Mouse (Mus musculus) MEL (cell line): ENCODE measurements around the gene Krtap28-10. TPM values are rescaled to one million over a fixed set of nuclear protein-coding genes. Genes with fewer than 3 reads are reported as not detected.

Experiments
- DNase-seq: peaks from one replicate; pipeline ENCODE4 v3.0.0; 2011; ENCODE audit warnings: low read depth, low spot score
- H3K27ac ChIP-seq: 2 replicates; pipeline ENCODE4 v1.5.1; 2012; ENCODE audit warnings: low read depth, mild to moderate bottlenecking, control low read depth, low read length, moderate library complexity; ENCODE audit not compliant: control insufficient read depth
- H3K27me3 ChIP-seq, 2 experiments: fragments of 150-350 bp in 1 of 2; sonication (generic) in 1 of 2; 2 replicates each; pipeline ENCODE4 v1.6.1; 2012; ENCODE audit warnings: low read length in 2 of 2, mild to moderate bottlenecking in 2 of 2, improper control_type of control experiment in 1 of 2, moderate library complexity in 1 of 2; ENCODE audit not compliant: insufficient read depth in 2 of 2, control insufficient read depth in 1 of 2
- H3K36me3 ChIP-seq, 2 experiments: 2 replicates each; pipeline ENCODE4 v1.6.1; 2012 to 2014; ENCODE audit warnings: low read length in 2 of 2, improper control_type of control experiment in 1 of 2, inconsistent platforms in 1 of 2, mild to moderate bottlenecking in 1 of 2; ENCODE audit not compliant: insufficient read depth in 2 of 2, control insufficient read depth in 1 of 2
- H3K4me1 ChIP-seq, 2 experiments: fragments of 150-350 bp in 1 of 2; sonication (generic) in 1 of 2; 2 replicates each; pipeline ENCODE4 v1.6.1; 2012; ENCODE audit warnings: low read length in 2 of 2, improper control_type of control experiment in 1 of 2, mild to moderate bottlenecking in 1 of 2; ENCODE audit not compliant: insufficient read depth in 2 of 2, control insufficient read depth in 1 of 2
- H3K4me3 ChIP-seq, 2 experiments: fragments of 150-350 bp in 1 of 2; sonication (generic) in 1 of 2; 2 replicates each; pipeline ENCODE4 v1.5.1; 2012; ENCODE audit warnings: low read depth in 2 of 2, low read length in 2 of 2, mild to moderate bottlenecking in 2 of 2, moderate library complexity in 2 of 2, control low read depth in 1 of 2, improper control_type of control experiment in 1 of 2; ENCODE audit not compliant: control insufficient read depth in 1 of 2, insufficient read depth in 1 of 2
- H3K79me2 ChIP-seq: 2 replicates; pipeline ENCODE4 v1.6.1; 2012; ENCODE audit warnings: mild to moderate bottlenecking, low read length, moderate library complexity; ENCODE audit not compliant: control insufficient read depth, poor library complexity, insufficient read depth
- H3K9ac ChIP-seq: 2 replicates; pipeline ENCODE4 v1.6.1; 2012; ENCODE audit warnings: low read depth, mild to moderate bottlenecking, control low read depth, low read length, moderate library complexity; ENCODE audit not compliant: control insufficient read depth, poor library complexity, severe bottlenecking
- H3K9me3 ChIP-seq: fragments of 150-350 bp; sonication (generic); replicated peaks from 2 replicates; pipeline ENCODE4 v1.6.1; 2012; ENCODE audit warnings: mild to moderate bottlenecking, low read length, improper control_type of control experiment, moderate library complexity; ENCODE audit not compliant: insufficient read depth
- CHD2 ChIP-seq: IDR thresholded peaks from 2 replicates; pipeline ENCODE4 v1.6.1; 2011; ENCODE audit warnings: low read length, improper control_type of control experiment
- CTCF ChIP-seq, 3 experiments: IDR thresholded peaks in 2 of 3; conservative IDR thresholded peaks in 1 of 3; 2 replicates each; pipeline ENCODE4 v1.5.1; 2011 to 2012; ENCODE audit warnings: low read length in 3 of 3, low read depth in 2 of 3, mild to moderate bottlenecking in 2 of 3, improper control_type of control experiment in 1 of 3, inconsistent platforms in 1 of 3, mixed read lengths in 1 of 3, moderate library complexity in 1 of 3; ENCODE audit not compliant: control insufficient read depth in 1 of 3, insufficient read depth in 1 of 3, poor library complexity in 1 of 3, severe bottlenecking in 1 of 3
- E2F4 ChIP-seq: IDR thresholded peaks from 2 replicates; pipeline ENCODE4 v1.6.1; 2011; ENCODE audit warnings: low read depth, low read length, improper control_type of control experiment, borderline replicate concordance
- ELF1 ChIP-seq: IDR thresholded peaks from 2 replicates; pipeline ENCODE4 v1.6.1; 2014; ENCODE audit warnings: low read depth, mild to moderate bottlenecking, inconsistent platforms, low read length, improper control_type of control experiment, moderate library complexity
- ETS1 ChIP-seq: IDR thresholded peaks from 2 replicates; pipeline ENCODE4 v1.6.1; 2012; ENCODE audit warnings: low read depth, mild to moderate bottlenecking, inconsistent platforms, low read length, improper control_type of control experiment, moderate library complexity
- GABPA ChIP-seq: IDR thresholded peaks from 2 replicates; pipeline ENCODE4 v1.6.1; 2012; ENCODE audit warnings: low read depth, mild to moderate bottlenecking, inconsistent platforms, low read length, improper control_type of control experiment, moderate library complexity
- HCFC1 ChIP-seq: IDR thresholded peaks from 2 replicates; pipeline ENCODE4 v1.6.1; 2012; ENCODE audit warnings: low read depth, mild to moderate bottlenecking, inconsistent platforms, low read length, improper control_type of control experiment, moderate library complexity
- JUND ChIP-seq: IDR thresholded peaks from 2 replicates; pipeline ENCODE4 v1.6.1; 2011; ENCODE audit warnings: low read depth, mild to moderate bottlenecking, improper control_type of control experiment, low read length
- MAFK ChIP-seq: IDR thresholded peaks from 2 replicates; pipeline ENCODE4 v1.6.1; 2011; ENCODE audit warnings: low read depth, mild to moderate bottlenecking, low read length, improper control_type of control experiment, borderline replicate concordance
- MAX ChIP-seq: IDR thresholded peaks from 2 replicates; pipeline ENCODE4 v1.6.1; 2011; ENCODE audit warnings: low read length, improper control_type of control experiment
- MAZ ChIP-seq: IDR thresholded peaks from 2 replicates; pipeline ENCODE4 v1.6.1; 2012; ENCODE audit warnings: low read depth, mild to moderate bottlenecking, inconsistent platforms, low read length, improper control_type of control experiment
- MEF2A ChIP-seq: IDR thresholded peaks from 2 replicates; pipeline ENCODE4 v1.6.1; 2014; ENCODE audit warnings: low read depth, mild to moderate bottlenecking, inconsistent platforms, low read length, improper control_type of control experiment; ENCODE audit not compliant: poor library complexity, insufficient replicate concordance, severe bottlenecking; ENCODE audit errors: extremely low read depth
- MYB ChIP-seq: IDR thresholded peaks from 2 replicates; pipeline ENCODE4 v1.6.1; 2011; ENCODE audit warnings: mild to moderate bottlenecking, low read depth, low read length, improper control_type of control experiment
- NELFE ChIP-seq: IDR thresholded peaks from 2 replicates; pipeline ENCODE4 v1.6.1; 2011; ENCODE audit warnings: low read depth, low read length, improper control_type of control experiment
- NRF1 ChIP-seq: IDR thresholded peaks from 2 replicates; pipeline ENCODE4 v1.6.1; 2014; ENCODE audit warnings: low read depth, mild to moderate bottlenecking, inconsistent platforms, low read length, improper control_type of control experiment, moderate library complexity; ENCODE audit not compliant: poor library complexity, insufficient read depth, severe bottlenecking
- POLR2A ChIP-seq, 2 experiments: IDR thresholded peaks; 2 replicates each; pipeline ENCODE4 v1.6.1; 2011 to 2012; ENCODE audit warnings: low read length in 2 of 2, mild to moderate bottlenecking in 2 of 2, control low read depth in 1 of 2, improper control_type of control experiment in 1 of 2, low read depth in 1 of 2, moderate library complexity in 1 of 2; ENCODE audit not compliant: control insufficient read depth in 1 of 2, insufficient read depth in 1 of 2, poor library complexity in 1 of 2
- POLR2AphosphoS2 ChIP-seq: IDR thresholded peaks from 2 replicates; pipeline ENCODE4 v1.6.1; 2011; ENCODE audit warnings: low read length, improper control_type of control experiment
- RAD21 ChIP-seq: IDR thresholded peaks from 2 replicates; pipeline ENCODE4 v1.6.1; 2011; ENCODE audit warnings: mild to moderate bottlenecking, low read depth, low read length, improper control_type of control experiment
- TAL1 ChIP-seq: IDR thresholded peaks from 2 replicates; pipeline ENCODE4 v1.6.1; 2012; ENCODE audit warnings: mild to moderate bottlenecking, inconsistent platforms, low read length, moderate library complexity, mixed read lengths
- TBP ChIP-seq: IDR thresholded peaks from 2 replicates; pipeline ENCODE4 v1.8.0; 2011; ENCODE audit warnings: low read depth, low read length, improper control_type of control experiment
- TCF12 ChIP-seq: IDR thresholded peaks from 2 replicates; pipeline ENCODE4 v1.6.1; 2014; ENCODE audit warnings: low read depth, mild to moderate bottlenecking, inconsistent platforms, low read length, improper control_type of control experiment, moderate library complexity
- USF1 ChIP-seq: IDR thresholded peaks from 2 replicates; pipeline ENCODE4 v1.6.1; 2014; ENCODE audit warnings: low read depth, mild to moderate bottlenecking, inconsistent platforms, low read length, improper control_type of control experiment, moderate library complexity
- USF2 ChIP-seq, 2 experiments: IDR thresholded peaks; 2 replicates each; pipeline ENCODE4 v1.6.1; 2011 to 2012; ENCODE audit warnings: improper control_type of control experiment in 2 of 2, low read length in 2 of 2, borderline replicate concordance in 1 of 2, inconsistent platforms in 1 of 2, low read depth in 1 of 2, mild to moderate bottlenecking in 1 of 2; ENCODE audit not compliant: insufficient read depth in 1 of 2
- ZNF384 ChIP-seq: IDR thresholded peaks from 2 replicates; pipeline ENCODE4 v1.6.1; 2012; ENCODE audit warnings: low read depth, mild to moderate bottlenecking, inconsistent platforms, low read length, improper control_type of control experiment
- polyA plus RNA-seq, 2 experiments: library from polyadenylated mRNA; stranded (reverse) in 1 of 2; unstranded in 1 of 2; fragments of >175 nt in 1 of 2; fragments of >200 nt in 1 of 2; gene quantifications; 2 replicates each; pipeline versions ENCODE4 v1.2.1 to v1.2.4; 2012; ENCODE audit warnings: low replicate concordance in 2 of 2, low read depth in 1 of 2; ENCODE audit not compliant: insufficient read length in 2 of 2, insufficient read depth in 1 of 2, missing spikeins in 1 of 2
- total RNA-seq: library from RNA; depleted of rRNA; stranded (reverse); fragments of 300-350 nt; gene quantifications from 2 replicates; pipeline ENCODE4 v1.2.3, GENCODE M21; 2012

Krtap28-10 gene
- total and polyA plus RNA-seq, 3 experiments, result not detected

DNA sequence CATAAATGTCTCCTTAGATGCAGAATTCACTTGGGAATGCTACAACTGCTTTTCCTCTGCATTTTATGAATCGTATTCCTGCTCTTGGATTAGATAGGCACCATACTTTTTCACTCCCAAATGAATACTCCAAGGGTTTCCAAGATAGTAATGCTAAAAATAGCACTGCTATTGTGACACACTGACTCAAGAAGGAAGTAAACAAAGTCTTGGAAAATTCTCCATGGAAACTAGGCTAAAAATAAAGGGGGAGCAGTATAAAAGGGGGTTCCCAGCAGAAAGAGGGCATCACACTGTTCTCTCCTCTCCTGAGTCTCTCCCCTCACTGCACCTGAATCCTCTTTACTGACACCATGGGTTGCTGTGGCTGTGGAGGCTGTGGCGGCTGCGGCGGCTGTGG, 18.4 kb upstream of the Krtap28-10 start, which contains the start of gene Krtap28-13:
Krtap28-13 (plus strand) TSS at position 288 of the 400 bp plus-strand sequence.
- no peak for TF ChIP-seq E2F4
- TF ChIP-seq NRF1, result no peak
- no peak for TF ChIP-seq ELF1
- TF ChIP-seq CTCF (IDR thresholded peaks at IDR 0.05 in 2 of 3, conservative IDR thresholded peaks at IDR 0.05 in 1 of 3; ENCODE audit: control insufficient read depth in 1 of 3, insufficient read depth in 1 of 3, low read depth in 2 of 3, low read length in 3 of 3, poor library complexity in 1 of 3, severe bottlenecking in 1 of 3), result no peak
- no peak for TF ChIP-seq ETS1
- no peak for TF ChIP-seq TCF12
- no peak for TF ChIP-seq NELFE
- no peak for TF ChIP-seq MAZ
- TF ChIP-seq MYB, result no peak
- Histone ChIP-seq H3K27ac (no peak within 1 kb of the TSS), H3K36me3 (no peaks in the 10 kb centered on the region), H3K27me3 (no peaks in the 10 kb centered on the region), H3K79me2 (no peaks in the 10 kb centered on the region), H3K9ac (no peak within 1 kb of the TSS), H3K4me3 (no peak within 1 kb of the TSS), H3K4me1 (no peaks in the 10 kb centered on the region), H3K9me3 (no peaks in the 10 kb centered on the region)
- no peak for DNase-seq

DNA sequence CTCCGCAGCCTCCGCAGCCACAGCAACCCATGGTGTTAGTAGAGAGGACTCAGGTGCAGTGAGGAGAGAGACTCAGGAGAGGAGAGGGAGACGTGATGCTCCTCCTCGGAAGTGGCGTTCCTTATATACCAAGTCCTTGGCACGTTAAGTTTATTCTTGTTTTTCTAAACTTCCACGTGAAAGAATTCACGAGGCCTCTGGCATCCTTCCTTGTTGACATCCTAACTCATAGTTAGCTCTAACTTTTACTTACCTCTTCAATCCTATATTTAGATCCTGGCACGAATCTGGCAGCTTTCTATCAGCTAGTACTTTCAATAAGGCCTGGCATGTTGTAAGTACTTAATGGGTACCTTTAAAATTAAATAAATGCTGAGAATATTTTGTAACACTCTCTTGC, 17.0 kb upstream of the Krtap28-10 start, which contains the start of gene A030005K14Rik:
A030005K14Rik (minus strand) TSS at position 101 of the 400 bp plus-strand sequence.
- no peak within 1 kb of the TSS for H3K27ac ChIP-seq
- H3K4me3 ChIP-seq, result no peak within 1 kb of the TSS
- no peaks in the 10 kb centered on the region for H3K79me2 ChIP-seq
- no peaks in the 10 kb centered on the region for H3K36me3 ChIP-seq
- no peaks in the 10 kb centered on the region for H3K9me3 ChIP-seq
- H3K9ac ChIP-seq, result no peak within 1 kb of the TSS
- TF ChIP-seq TAL1, result no peak
- no peaks in the 10 kb centered on the region for H3K4me1 ChIP-seq
- no peak for DNase-seq
- H3K27me3 ChIP-seq, result no peaks in the 10 kb centered on the region

DNA sequence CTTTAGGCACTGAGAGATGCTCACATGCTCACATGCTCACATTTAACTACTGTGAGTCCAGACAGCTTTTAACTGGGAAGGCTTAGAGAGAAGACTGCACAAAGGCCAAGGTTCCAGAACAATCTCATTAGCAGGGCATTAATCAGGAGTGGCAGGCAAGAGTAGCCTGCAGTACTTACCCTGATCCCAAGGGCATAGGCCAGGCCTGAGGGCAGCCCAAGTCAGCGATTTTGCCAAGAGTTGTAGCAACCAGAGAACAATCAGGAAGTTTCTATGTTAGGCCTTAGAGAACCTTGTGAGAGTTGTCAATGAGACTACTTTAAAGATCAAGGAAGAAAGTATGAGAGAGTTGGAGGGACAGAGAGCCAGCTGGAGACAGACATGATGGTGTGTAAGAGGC, 16.2 kb upstream of the Krtap28-10 start:
- Histone ChIP-seq H3K4me3 (no peak overlapping the region), H3K36me3 (no peaks in the 10 kb centered on the region), H3K27me3 (no peaks in the 10 kb centered on the region), H3K4me1 (no peaks in the 10 kb centered on the region), H3K9ac (no peak overlapping the region), H3K27ac (no peak overlapping the region), H3K79me2 (no peaks in the 10 kb centered on the region), H3K9me3 (no peaks in the 10 kb centered on the region)
- DNase-seq, result no peak
- TF ChIP-seq CTCF (IDR thresholded peaks at IDR 0.05 in 2 of 3, conservative IDR thresholded peaks at IDR 0.05 in 1 of 3; ENCODE audit: control insufficient read depth in 1 of 3, insufficient read depth in 1 of 3, low read depth in 2 of 3, low read length in 3 of 3, poor library complexity in 1 of 3, severe bottlenecking in 1 of 3) (no peak), MAFK (no peak), RAD21 (no peak), HCFC1 (no peak), TCF12 (no peak), GABPA (no peak), CHD2 (no peak), POLR2A (IDR thresholded peaks at IDR 0.05; ENCODE audit: control insufficient read depth in 1 of 2, insufficient read depth in 1 of 2, low read depth in 1 of 2, low read length in 2 of 2, poor library complexity in 1 of 2) (no peak), ELF1 (no peak), POLR2AphosphoS2 (no peak), USF2 (IDR thresholded peaks at IDR 0.05; ENCODE audit: borderline replicate concordance in 1 of 2, insufficient read depth in 1 of 2, low read depth in 1 of 2, low read length in 2 of 2) (no peak), USF1 (no peak), MAX (no peak), JUND (no peak), TBP (no peak), MEF2A (no peak), ZNF384 (no peak)
